In the genomic region with DNA sequence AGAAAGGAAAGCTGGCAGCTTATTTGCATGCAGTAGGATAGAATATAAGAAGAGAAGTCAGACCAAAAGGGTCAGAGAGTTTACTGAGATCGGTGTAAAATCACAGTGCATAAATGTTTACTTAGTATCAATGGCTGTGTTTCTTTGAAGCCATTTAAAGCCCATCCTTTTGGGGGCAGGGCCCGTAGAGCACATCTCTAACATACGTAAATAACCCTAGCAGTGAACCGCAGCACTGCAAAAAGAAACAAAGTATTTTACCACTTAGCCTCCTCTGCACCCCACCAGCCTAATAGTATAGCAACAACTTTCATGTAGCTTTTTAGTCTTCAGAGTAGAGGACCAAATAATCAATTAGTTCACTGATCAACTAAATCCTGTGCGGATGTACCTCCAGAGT, we compare ENCODE assay signal across 31 mouse cellular contexts.
DNase-seq lines count a peak whose midpoint lies in the region; ATAC-seq and TF ChIP-seq lines count a peak whose summit lies in the region.
"Had no signal": no experiment of that assay in that cellular context is flagged by ENCODE, and none has a peak within 500 bp of the region (broad histone marks: within the 10 kb centered on the region; RNA-seq: fewer than 3 reads in every experiment).

No protein-coding gene starts in this region.

- no peak for DNase-seq in gastrocnemius, adult 2 months
- DNase-seq in gastrocnemius, adult 8-10 months (ENCODE audit: low spot score in 2 of 2): no peak
- DNase-seq in stomach, postnatal 0 days (ENCODE audit: low spot score): no peak
- no peak for DNase-seq in liver, postnatal 0 days
- DNase-seq in layer of hippocampus, adult 11-12 months (ENCODE audit: low spot score): no peak
- DNase-seq: adrenal gland, adult 8-10 months; cerebellum, adult 8-10 months; cerebellum, postnatal 36 days; heart, postnatal 14 days; kidney, adult 8-10 months; kidney, postnatal 4 days; layer of hippocampus, postnatal 36 days; left cerebral cortex, postnatal 4 days; lung, adult 18-20 months; midbrain, embryonic 14.5 days; retina, postnatal 1 day; right cerebral cortex, postnatal 14 days; thymus, adult 2 months; thymus, postnatal 36 days had no signal

- ATAC-seq in stomach, embryonic 14.5 days (ENCODE audit: insufficient number of reproducible peaks, insufficient read depth, low FRiP score, low read depth): no peak
- ATAC-seq in stomach, postnatal 0 days (ENCODE audit: low FRiP score, low TSS enrichment): no peak
- ATAC-seq in liver, postnatal 0 days: no peak
- ATAC-seq: forebrain, embryonic 13.5 days; hindbrain, embryonic 16.5 days; intestine, embryonic 16.5 days; liver, embryonic 12.5 days; lung, postnatal 0 days had no signal

- H3K4me3 ChIP-seq in gastrocnemius, adult 2 months: 0 out of 2 replicates have a peak overlapping the region, but pooled peaks have one; percentile 5
- H3K4me3 ChIP-seq in stomach, embryonic 14.5 days (ENCODE audit: low read depth, low read length): no peak overlapping the region
- no peak overlapping the region for H3K4me3 ChIP-seq in stomach, postnatal 0 days (ENCODE audit: low read depth, low read length)
- no peak overlapping the region for H3K4me3 ChIP-seq in brown adipose tissue, adult 24 weeks (ENCODE audit: insufficient read depth, low read depth, low read length)
- no peak overlapping the region for H3K4me3 ChIP-seq in liver, postnatal 0 days (ENCODE audit: low read depth, low read length)
- H3K4me3 ChIP-seq: forebrain, embryonic 13.5 days; heart, embryonic 10.5 days; liver, embryonic 12.5 days; neural tube, embryonic 15.5 days; stomach, embryonic 15.5 days had no signal

- TF ChIP-seq CTCF in gastrocnemius, adult 2 months (IDR thresholded peaks at IDR 0.05): no peak
- no peak for TF ChIP-seq CTCF in stomach, postnatal 0 days (IDR thresholded peaks at IDR 0.05; ENCODE audit: low read depth)
- TF ChIP-seq CTCF in liver, postnatal 0 days (IDR thresholded peaks at IDR 0.05; ENCODE audit: low read depth): no peak

- 37% methylated on average over 5 of the region's 5 CpGs for WGBS in stomach, embryonic 14.5 days
- 41% methylated on average over 5 of the region's 5 CpGs for WGBS in stomach, postnatal 0 days
- WGBS in liver, postnatal 0 days (ENCODE audit: insufficient replicate concordance): 62% methylated on average over 5 of the region's 5 CpGs

- H3K36me3 ChIP-seq in stomach, embryonic 14.5 days (ENCODE audit: control insufficient read depth, insufficient read depth, low read length): no peaks in the 10 kb centered on the region
- H3K36me3 ChIP-seq in stomach, postnatal 0 days (ENCODE audit: control insufficient read depth, insufficient read depth, low read length): no peaks in the 10 kb centered on the region
- no peaks in the 10 kb centered on the region for H3K36me3 ChIP-seq in liver, postnatal 0 days (replicated peaks; ENCODE audit: insufficient read depth, low read length)
- H3K36me3 ChIP-seq: heart, embryonic 10.5 days; liver, embryonic 12.5 days; neural tube, embryonic 15.5 days; stomach, embryonic 15.5 days had no signal

- H3K4me2 ChIP-seq in stomach, embryonic 14.5 days (replicated peaks; ENCODE audit: low read depth, low read length): no peak overlapping the region
- H3K4me2 ChIP-seq in stomach, postnatal 0 days (replicated peaks; ENCODE audit: low read depth): no peak overlapping the region
- no peak overlapping the region for H3K4me2 ChIP-seq in liver, postnatal 0 days (ENCODE audit: low read depth, low read length)
- H3K4me2 ChIP-seq: forebrain, embryonic 13.5 days; liver, embryonic 12.5 days; neural tube, embryonic 15.5 days; stomach, embryonic 15.5 days had no signal

- no peaks in the 10 kb centered on the region for H3K27me3 ChIP-seq in stomach, embryonic 14.5 days (ENCODE audit: control insufficient read depth, insufficient read depth, low read length)
- no peaks in the 10 kb centered on the region for H3K27me3 ChIP-seq in stomach, postnatal 0 days (ENCODE audit: control insufficient read depth, insufficient read depth, low read length)
- H3K27me3 ChIP-seq in liver, postnatal 0 days (ENCODE audit: insufficient read depth, low read length): no peaks in the 10 kb centered on the region
- H3K27me3 ChIP-seq: forebrain, embryonic 13.5 days; liver, embryonic 12.5 days; neural tube, embryonic 15.5 days; stomach, embryonic 15.5 days had no signal

- no peak overlapping the region for H3K9ac ChIP-seq in stomach, embryonic 14.5 days (replicated peaks; ENCODE audit: low read depth, low read length)
- H3K9ac ChIP-seq in stomach, postnatal 0 days (ENCODE audit: low read length): no peak overlapping the region
- no peak overlapping the region for H3K9ac ChIP-seq in liver, postnatal 0 days (replicated peaks)
- H3K9ac ChIP-seq: forebrain, embryonic 13.5 days; liver, embryonic 12.5 days; neural tube, embryonic 15.5 days; stomach, embryonic 15.5 days had no signal

- H3K27ac ChIP-seq in gastrocnemius, adult 2 months: peak overlapping the region; percentile 96
- H3K27ac ChIP-seq in stomach, embryonic 14.5 days (ENCODE audit: low read length): 0 out of 2 replicates have a peak overlapping the region, but pooled peaks have one; percentile 21
- no peak overlapping the region for H3K27ac ChIP-seq in stomach, postnatal 0 days (replicated peaks)
- H3K27ac ChIP-seq in brown adipose tissue, adult 24 weeks (replicated peaks; ENCODE audit: low read depth, low read length): peak overlapping the region; percentile 99
- no peak overlapping the region for H3K27ac ChIP-seq in liver, postnatal 0 days (ENCODE audit: low read depth)
- H3K27ac ChIP-seq: forebrain, embryonic 13.5 days; heart, embryonic 10.5 days; kidney, postnatal 0 days; liver, embryonic 12.5 days; macrophage; neural tube, embryonic 15.5 days; stomach, embryonic 15.5 days had no signal

- intact Hi-C loops in gastrocnemius, adult 2 months (cut with DNase I): no loop called here

- H3K4me1 ChIP-seq in stomach, embryonic 14.5 days (ENCODE audit: control insufficient read depth, insufficient read depth, low read length): peaks cover 24% of the 10 kb centered on the region
- peaks cover under 1% of the 10 kb centered on the region for H3K4me1 ChIP-seq in stomach, postnatal 0 days (replicated peaks; ENCODE audit: control insufficient read depth, insufficient read depth)
- peaks cover 69% of the 10 kb centered on the region for H3K4me1 ChIP-seq in brown adipose tissue, adult 24 weeks (ENCODE audit: control insufficient read depth, insufficient read depth, insufficient read length, low read length)
- H3K4me1 ChIP-seq in liver, postnatal 0 days (ENCODE audit: insufficient read depth): peaks cover 20% of the 10 kb centered on the region
- H3K4me1 ChIP-seq: forebrain, embryonic 13.5 days had no signal

- no peaks in the 10 kb centered on the region for H3K9me3 ChIP-seq in stomach, embryonic 14.5 days (ENCODE audit: control insufficient read depth, low read depth, low read length)
- no peaks in the 10 kb centered on the region for H3K9me3 ChIP-seq in stomach, postnatal 0 days (ENCODE audit: control insufficient read depth, low read length)
- no peaks in the 10 kb centered on the region for H3K9me3 ChIP-seq in liver, postnatal 0 days (ENCODE audit: low read length)
- H3K9me3 ChIP-seq: forebrain, embryonic 13.5 days; heart, embryonic 10.5 days; liver, embryonic 12.5 days; neural tube, embryonic 15.5 days; stomach, embryonic 15.5 days had no signal

- TF ChIP-seq EP300 in stomach, postnatal 0 days (optimal IDR thresholded peaks at IDR 0.05): no peak
- TF ChIP-seq EP300 in liver, postnatal 0 days (IDR thresholded peaks at IDR 0.05; ENCODE audit: low read depth): no peak

Comparison
In these comparisons a context has a peak if more than half of its experiments do, and no peak if none do; other contexts are left out.
1. H3K27ac ChIP-seq: peak in gastrocnemius, adult 2 months (single experiment), stomach, embryonic 14.5 days (single experiment) and brown adipose tissue, adult 24 weeks (single experiment); none in stomach, postnatal 0 days (single experiment) and liver, postnatal 0 days (single experiment).